Mouse (Mus musculus): ENCODE results near the gene H2afz.
A peak's percentile ranks its signal among the peaks of the same experiment; 100 is the strongest.
"Not testable (repeated sequence)": the region's sequence is repeated elsewhere in the genome, so short reads cannot be mapped to it uniquely, and the experiment has no call there.

Gene H2afz

GRCm38 (mm10) chr3:137864124-137864987 is at the start of gene H2afz:
Gene H2afz, plus strand, starts transcription at chr3:137864487.
- peak; percentile 97 for DNase-seq (ENCODE audit: low spot score in 2 of 2)

GRCm38 (mm10) chr3:137818713-137819112 is 45.6 kb upstream of the H2afz start:
- DNase-seq (ENCODE audit: low spot score in 2 of 2), result no peak

GRCm38 (mm10) chr3:137820688-137821467 is 43.4 kb upstream of the H2afz start:
- no peak for DNase-seq (ENCODE audit: low spot score in 2 of 2)

DNA sequence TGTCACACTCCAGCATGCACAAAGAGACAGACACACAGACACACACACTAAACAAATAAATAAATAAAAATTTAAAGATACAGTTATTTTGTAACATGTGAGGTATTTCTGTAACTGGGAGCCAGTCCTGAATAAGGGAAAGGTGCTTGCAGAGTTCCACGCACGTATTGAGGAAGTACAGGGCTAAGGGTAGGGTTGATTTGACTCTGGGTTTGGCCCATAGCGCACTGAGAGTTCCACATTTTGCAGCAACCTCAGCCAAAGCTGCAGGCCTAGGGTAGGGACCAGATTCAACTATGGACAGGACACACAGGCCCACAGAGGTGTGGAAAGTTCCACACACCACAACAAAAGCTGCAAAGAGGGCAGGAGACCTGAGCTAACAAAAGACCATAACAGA is 41.0 kb upstream of the H2afz start:
- no peak for DNase-seq (ENCODE audit: low spot score in 2 of 2)

- no peak for DNase-seq (ENCODE audit: low spot score in 2 of 2)
Observed at GRCm38 (mm10) chr3:137827678-137828077, 36.6 kb upstream of the H2afz start.

- DNase-seq (ENCODE audit: low spot score in 2 of 2), result no peak
Observed at GRCm38 (mm10) chr3:137831156-137831555, 33.1 kb upstream of the H2afz start.

DNA sequence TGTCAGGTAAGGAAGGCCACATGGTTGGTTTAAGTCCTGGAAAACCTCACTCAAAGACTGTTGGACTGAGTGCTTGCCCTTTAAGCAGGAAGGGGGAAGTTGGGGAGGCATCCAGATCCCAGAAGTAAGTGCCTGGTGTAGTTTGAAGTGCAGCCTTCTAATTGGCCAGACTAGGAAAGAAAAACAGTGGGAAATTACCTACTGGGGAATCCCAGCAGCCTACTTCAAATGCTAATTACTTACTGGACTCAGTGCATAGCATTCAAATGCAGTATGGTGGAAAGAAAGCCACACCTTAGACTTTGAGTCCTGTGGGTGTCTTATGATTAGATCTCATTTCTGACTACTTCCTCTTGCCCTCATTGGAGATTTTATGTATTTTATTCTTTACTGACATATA is 31.2 kb upstream of the H2afz start:
- DNase-seq (ENCODE audit: low spot score in 2 of 2), result no peak

DNA sequence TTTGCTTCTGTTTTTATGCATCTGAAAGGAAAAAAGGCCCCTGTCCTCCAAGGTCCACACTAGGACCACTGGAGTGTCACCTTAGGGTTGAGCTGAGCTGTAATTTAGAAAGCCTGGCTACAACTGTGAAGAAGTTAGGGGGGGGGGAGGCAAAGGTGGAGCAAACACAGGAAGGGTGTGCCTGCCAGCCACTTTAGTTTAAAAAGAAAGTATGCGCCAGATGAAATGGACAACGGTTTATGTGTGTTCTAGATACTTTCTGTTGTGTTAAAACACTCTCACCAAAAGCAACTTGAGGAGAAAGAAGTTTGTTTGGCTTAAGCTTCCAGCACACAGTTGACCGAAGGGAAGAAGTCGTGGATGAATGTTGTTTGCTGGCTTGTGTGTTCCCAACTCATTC is 30.6 kb upstream of the H2afz start:
- DNase-seq (ENCODE audit: low spot score in 2 of 2), result no peak

GRCm38 (mm10) chr3:137836543-137836942 is 27.7 kb upstream of the H2afz start:
- no peak for DNase-seq (ENCODE audit: low spot score in 2 of 2)

GRCm38 (mm10) chr3:137838160-137838559 is 26.1 kb upstream of the H2afz start:
- no peak for DNase-seq (ENCODE audit: low spot score in 2 of 2)

DNA sequence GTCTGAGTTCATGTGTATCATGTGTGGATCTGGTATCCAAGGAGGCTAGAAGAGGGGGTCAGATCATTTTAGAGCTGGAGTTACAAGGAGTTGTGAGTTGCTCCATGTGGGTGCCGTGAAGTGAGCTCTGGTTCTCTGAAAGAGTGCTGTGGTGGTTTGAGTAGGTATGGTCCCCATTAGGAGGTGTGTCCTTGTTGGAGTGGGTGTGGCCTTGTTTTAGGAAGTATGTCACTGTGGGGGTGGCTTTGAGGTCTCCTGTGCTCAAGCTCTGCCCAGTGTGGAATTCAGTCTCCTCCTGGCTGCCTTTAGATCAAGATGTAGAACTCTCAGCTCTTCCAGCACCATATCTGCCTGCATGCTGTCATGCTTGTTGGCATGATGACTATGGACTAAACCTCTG is 21.3 kb upstream of the H2afz start:
- no peak for DNase-seq (ENCODE audit: low spot score in 2 of 2)

DNA sequence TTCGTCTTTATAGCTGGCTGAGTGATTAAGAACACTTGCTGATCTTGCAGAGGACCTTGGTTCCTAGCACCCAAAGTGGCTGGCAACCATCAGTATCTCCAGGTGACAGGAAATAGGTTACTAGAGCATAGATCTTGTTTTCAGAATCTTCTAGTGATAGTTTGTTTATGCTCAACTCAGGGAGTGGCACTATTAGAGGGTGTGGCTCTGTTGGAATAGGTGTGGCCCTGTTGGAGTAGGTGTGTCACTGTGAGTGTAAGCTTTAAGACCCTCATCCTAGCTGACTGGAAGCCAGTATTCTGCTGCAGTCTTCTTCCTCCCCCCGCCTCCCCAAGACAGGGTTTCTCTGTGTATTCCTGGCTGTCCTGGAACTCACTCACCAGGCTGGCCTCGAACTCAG is 20.0 kb upstream of the H2afz start:
- no peak for DNase-seq (ENCODE audit: low spot score in 2 of 2)

- no peak for DNase-seq (ENCODE audit: low spot score in 2 of 2)
Observed at GRCm38 (mm10) chr3:137846552-137846951, 17.7 kb upstream of the H2afz start.

DNA sequence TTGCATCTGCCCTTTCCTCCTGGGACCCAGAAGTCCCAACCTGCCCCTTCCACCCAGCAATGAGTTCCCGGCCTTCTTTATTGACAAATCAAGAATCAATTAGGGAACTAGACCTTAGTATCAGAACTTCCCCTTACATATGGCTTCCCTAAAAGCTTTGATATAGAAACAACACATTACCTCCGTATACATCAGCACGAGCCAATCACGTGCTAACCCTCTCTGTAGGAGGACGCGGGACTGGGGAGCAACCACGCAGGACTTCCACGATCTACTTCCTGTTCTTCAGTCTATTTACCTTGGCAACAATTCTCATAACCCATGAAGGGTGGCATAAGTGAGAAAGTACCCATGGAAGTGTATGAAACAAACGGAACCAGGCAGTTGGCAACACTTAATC is 15.9 kb upstream of the H2afz start:
- no peak for DNase-seq (ENCODE audit: low spot score in 2 of 2)

GRCm38 (mm10) chr3:137849697-137850096 is 14.6 kb upstream of the H2afz start:
- DNase-seq (ENCODE audit: low spot score in 2 of 2), result no peak

DNA sequence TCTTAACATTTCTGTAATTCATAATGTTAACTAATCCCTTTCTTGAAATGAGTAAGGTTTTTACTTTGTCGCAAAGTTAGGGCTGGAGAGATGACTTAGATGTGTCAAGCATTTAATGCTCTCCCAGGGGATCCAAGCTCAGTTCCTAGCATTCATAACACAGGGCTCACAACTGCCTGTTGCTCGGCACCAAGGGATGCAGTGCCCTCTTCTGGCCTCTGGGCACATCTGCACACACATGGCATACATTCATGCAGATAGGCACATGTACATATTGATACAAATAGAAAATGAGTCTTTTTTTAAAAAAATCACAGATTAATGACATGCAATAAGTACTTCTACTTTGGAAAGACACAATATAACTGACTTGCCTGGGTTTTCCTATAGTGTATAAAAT is 13.1 kb upstream of the H2afz start:
- DNase-seq (ENCODE audit: low spot score in 2 of 2), result no peak

GRCm38 (mm10) chr3:137853011-137853410 is 11.3 kb upstream of the H2afz start:
- DNase-seq (ENCODE audit: low spot score in 2 of 2), result not testable (repeated sequence)

DNA sequence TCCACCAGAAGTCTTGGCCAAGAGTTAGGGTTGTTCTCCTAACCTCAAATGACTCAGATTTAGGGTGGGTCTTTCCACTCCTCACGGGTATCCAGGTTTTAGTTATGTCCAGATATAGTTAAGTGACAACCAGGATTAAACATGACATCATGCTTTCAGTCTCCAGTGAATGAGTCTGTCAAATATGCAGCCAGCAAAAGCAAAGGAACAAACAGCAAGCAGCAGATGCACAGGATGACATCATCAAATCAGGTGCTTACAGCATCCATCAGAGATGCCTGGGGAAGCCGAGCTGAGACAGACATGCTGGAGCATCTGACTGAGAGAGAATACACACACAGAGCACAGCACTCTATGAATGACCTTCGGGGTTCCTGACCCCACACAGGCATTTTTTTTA is 9.0 kb upstream of the H2afz start:
- DNase-seq (ENCODE audit: low spot score in 2 of 2), result no peak

DNA sequence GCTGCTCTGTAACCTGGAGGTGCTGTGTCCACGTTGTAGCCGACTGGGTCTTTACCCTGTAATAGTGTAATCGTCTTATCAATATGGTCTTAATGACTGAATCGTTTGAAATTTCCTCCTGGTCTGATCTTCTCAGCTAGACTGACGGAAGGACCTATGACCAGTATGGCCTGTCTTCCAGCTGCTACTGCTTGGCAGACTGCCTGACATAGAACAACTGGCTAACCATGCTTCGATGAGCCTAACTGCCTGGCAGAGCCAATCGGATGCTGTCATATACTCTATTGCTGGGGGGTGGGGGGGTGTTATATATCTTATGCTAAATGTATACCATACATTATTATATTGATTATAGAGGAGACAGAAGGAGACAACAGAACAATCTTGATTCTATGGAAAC is 8.2 kb upstream of the H2afz start:
- DNase-seq (ENCODE audit: low spot score in 2 of 2), result no peak

DNA sequence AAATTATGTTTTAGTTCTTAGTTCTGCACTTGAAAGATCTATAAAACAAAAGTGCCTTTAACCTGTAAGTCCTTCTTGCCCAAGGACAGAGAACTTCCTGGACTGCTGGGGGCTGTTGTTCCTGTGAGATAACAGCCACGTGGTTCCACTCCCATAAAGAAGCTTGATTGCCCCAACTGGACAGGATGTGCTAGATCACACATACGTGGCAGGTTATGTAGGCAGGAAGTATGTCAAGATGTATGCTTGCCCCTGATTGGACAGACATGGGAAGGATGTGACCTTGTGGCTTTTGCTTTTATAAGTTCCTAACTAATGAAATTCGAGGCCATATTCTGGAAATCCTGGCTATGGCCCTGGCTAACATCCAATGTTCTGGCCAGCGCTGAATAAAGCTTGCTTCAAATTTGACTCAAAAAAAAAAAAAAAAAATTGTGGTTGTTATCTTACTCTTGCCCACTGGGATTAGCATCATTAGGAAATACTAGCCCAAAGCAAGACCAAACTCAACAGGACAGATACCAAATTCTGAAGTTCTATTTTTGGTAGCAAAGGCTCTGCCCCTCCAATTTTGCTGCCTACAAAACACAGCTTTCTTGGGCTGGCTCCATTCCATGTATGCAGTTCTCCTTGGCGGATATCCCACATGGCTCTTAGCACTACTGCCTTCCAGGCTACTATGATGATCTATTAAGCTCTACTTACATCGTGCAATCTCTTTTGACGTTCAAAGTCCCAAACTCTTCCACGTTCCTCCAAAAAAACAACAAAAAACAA is 3.7 kb upstream of the H2afz start:
- no peak for DNase-seq (ENCODE audit: low spot score in 2 of 2)

- DNase-seq (ENCODE audit: low spot score in 2 of 2), result no peak
Observed at GRCm38 (mm10) chr3:137861436-137861835, 2.9 kb upstream of the H2afz start.

GRCm38 (mm10) chr3:137862600-137862999 is 1.7 kb upstream of the H2afz start:
- no peak for DNase-seq (ENCODE audit: low spot score in 2 of 2)

Data from spleen, postnatal 14 days (tissue).